In the genomic region with DNA sequence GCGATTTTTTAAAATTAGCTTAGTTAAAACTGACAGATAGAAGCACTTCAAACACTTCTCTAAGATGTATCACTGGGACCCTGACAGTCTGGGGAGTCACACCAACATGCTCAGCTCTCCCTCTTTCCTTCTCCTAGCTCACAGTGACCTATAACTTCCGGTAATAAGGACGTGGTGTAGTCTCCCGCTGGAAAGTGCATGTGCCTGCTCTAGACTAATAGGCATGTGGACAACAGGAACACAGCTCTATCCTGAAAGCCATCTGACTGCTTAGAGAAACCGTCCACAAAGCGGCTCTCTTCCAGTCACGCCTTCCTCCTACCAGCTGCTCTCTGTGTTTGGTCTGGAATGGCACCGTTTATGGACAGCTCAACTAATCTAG, we compare ENCODE assay signal across 8 mouse cellular contexts. TPM values are rescaled to one million over a fixed set of nuclear protein-coding genes. Genes with fewer than 3 reads are reported as not detected.
DNase-seq lines count a peak whose midpoint lies in the region; ATAC-seq lines count a peak whose summit lies in the region.

No protein-coding gene starts in this region.

- H3K9ac ChIP-seq in lung, embryonic 15.5 days: no peak overlapping the region
- H3K9ac ChIP-seq in embryonic facial prominence, embryonic 11.5 days (replicated peaks; ENCODE audit: low read length): no peak overlapping the region
- H3K9ac ChIP-seq in heart, embryonic 11.5 days (ENCODE audit: low read depth, low read length): no peak overlapping the region
- H3K9ac ChIP-seq in midbrain, embryonic 16.5 days (ENCODE audit: low read depth, low read length): no peak overlapping the region

- ATAC-seq in lung, embryonic 15.5 days (ENCODE audit: borderline replicate concordance, extremely low read depth, low FRiP score, low TSS enrichment): 0 out of 2 replicates have a peak, but pooled peaks have one; percentile 11
- ATAC-seq in embryonic facial prominence, embryonic 11.5 days (replicated peaks; ENCODE audit: insufficient number of reproducible peaks, low FRiP score, low TSS enrichment, low read depth): peak; percentile 26; the same call in 1 of the 2 replicates
- no peak for ATAC-seq in heart, embryonic 11.5 days (replicated peaks; ENCODE audit: insufficient number of reproducible peaks, low FRiP score, low TSS enrichment)
- 0 out of 2 replicates have a peak, but pooled peaks have one; percentile 14 for ATAC-seq in midbrain, embryonic 16.5 days

- WGBS in lung, embryonic 15.5 days: 12% methylated on average over 8 of the region's 8 CpGs
- WGBS in embryonic facial prominence, embryonic 11.5 days: 37% methylated on average over 8 of the region's 8 CpGs
- 52% methylated on average over 8 of the region's 8 CpGs for WGBS in heart, embryonic 11.5 days (ENCODE audit: insufficient replicate concordance)
- 57% methylated on average over 8 of the region's 8 CpGs for WGBS in midbrain, embryonic 16.5 days

- no peaks in the 10 kb centered on the region for H3K9me3 ChIP-seq in lung, embryonic 15.5 days
- no peaks in the 10 kb centered on the region for H3K9me3 ChIP-seq in embryonic facial prominence, embryonic 11.5 days (replicated peaks; ENCODE audit: control insufficient read depth, low read length)
- H3K9me3 ChIP-seq in heart, embryonic 11.5 days (replicated peaks; ENCODE audit: control insufficient read depth, low read length): no peaks in the 10 kb centered on the region
- H3K9me3 ChIP-seq in midbrain, embryonic 16.5 days (replicated peaks; ENCODE audit: control insufficient read depth, low read length, poor library complexity, severe bottlenecking): no peaks in the 10 kb centered on the region

- H3K27me3 ChIP-seq in lung, embryonic 15.5 days: no peaks in the 10 kb centered on the region
- no peaks in the 10 kb centered on the region for H3K27me3 ChIP-seq in embryonic facial prominence, embryonic 11.5 days (ENCODE audit: control insufficient read depth, insufficient read depth, low read length)
- H3K27me3 ChIP-seq in heart, embryonic 11.5 days (ENCODE audit: control insufficient read depth, insufficient read depth, low read length): no peaks in the 10 kb centered on the region
- H3K27me3 ChIP-seq in midbrain, embryonic 16.5 days (ENCODE audit: control insufficient read depth, insufficient read depth, low read depth, low read length): no peaks in the 10 kb centered on the region

- peak overlapping the region; percentile 34 for H3K4me2 ChIP-seq in lung, embryonic 15.5 days
- H3K4me2 ChIP-seq in embryonic facial prominence, embryonic 11.5 days (ENCODE audit: low read depth, low read length): no peak overlapping the region; the same call in 1 of the 2 replicates
- H3K4me2 ChIP-seq in heart, embryonic 11.5 days: peak overlapping the region; percentile 51
- no peak overlapping the region for H3K4me2 ChIP-seq in midbrain, embryonic 16.5 days (ENCODE audit: low read length)

- H3K27ac ChIP-seq in lung, embryonic 15.5 days: peak overlapping the region; percentile 82
- H3K27ac ChIP-seq in embryonic facial prominence, embryonic 11.5 days (replicated peaks; ENCODE audit: low read depth, low read length): peak overlapping the region; percentile 44
- peak overlapping the region; percentile 46 for H3K27ac ChIP-seq in heart, embryonic 11.5 days (ENCODE audit: low read depth, low read length)
- no peak overlapping the region for H3K27ac ChIP-seq in midbrain, embryonic 16.5 days (ENCODE audit: low read length)

- H3K4me3 ChIP-seq in lung, embryonic 15.5 days: no peak overlapping the region
- H3K4me3 ChIP-seq in embryonic facial prominence, embryonic 11.5 days (ENCODE audit: low read depth, low read length): no peak overlapping the region
- H3K4me3 ChIP-seq in heart, embryonic 11.5 days (ENCODE audit: low read depth, low read length): no peak overlapping the region
- no peak overlapping the region for H3K4me3 ChIP-seq in midbrain, embryonic 16.5 days (ENCODE audit: low read depth, low read length)

- peaks cover 47% of the 10 kb centered on the region for H3K4me1 ChIP-seq in lung, embryonic 15.5 days
- peaks cover 3% of the 10 kb centered on the region; the same call in 1 of the 2 replicates for H3K4me1 ChIP-seq in embryonic facial prominence, embryonic 11.5 days (ENCODE audit: control insufficient read depth, insufficient read depth, low read length)
- peaks cover 34% of the 10 kb centered on the region for H3K4me1 ChIP-seq in heart, embryonic 11.5 days (ENCODE audit: control insufficient read depth, insufficient read depth, low read length)
- H3K4me1 ChIP-seq in midbrain, embryonic 16.5 days (ENCODE audit: control insufficient read depth, insufficient read depth, low read length): peaks cover 11% of the 10 kb centered on the region

- no peak for DNase-seq in lung, adult 18-20 months
- DNase-seq in embryonic facial prominence, embryonic 11.5 days (ENCODE audit: low spot score): peak; percentile 76
- DNase-seq in cerebellum, postnatal 14 days: no peak
- no peak for DNase-seq in adrenal gland, adult 8-10 months
- no peak for DNase-seq in adrenal gland, adult 18-20 months (ENCODE audit: low spot score in 2 of 2)

- H3K36me3 ChIP-seq in lung, embryonic 15.5 days: peaks cover 5% of the 10 kb centered on the region; the same call in 1 of the 2 replicates
- H3K36me3 ChIP-seq in embryonic facial prominence, embryonic 11.5 days (replicated peaks; ENCODE audit: control insufficient read depth, insufficient read depth, low read depth, low read length): no peaks in the 10 kb centered on the region; the same call in 1 of the 2 replicates
- no peaks in the 10 kb centered on the region for H3K36me3 ChIP-seq in heart, embryonic 11.5 days (ENCODE audit: control insufficient read depth, insufficient read depth, low read length)
- no peaks in the 10 kb centered on the region for H3K36me3 ChIP-seq in midbrain, embryonic 16.5 days (ENCODE audit: control insufficient read depth, insufficient read depth, low read length)

RNA-seq across cellular contexts. Expression of a gene that starts 16.6 kb away (rescaled TPM):
- polyA plus RNA-seq in lung, embryonic 15.5 days (2015; fragmentation: Nextera tagmentation; extraction: Ambion mirVana): 18.1 and 18.4 TPM in 2 replicates
- polyA plus RNA-seq in embryonic facial prominence, embryonic 11.5 days (2014; fragmentation: Nextera tagmentation; extraction: Ambion mirVana): 7.1 and 8.2 TPM in 2 replicates
- polyA plus RNA-seq in heart, embryonic 11.5 days (2014; fragmentation: Nextera tagmentation; extraction: Ambion mirVana): 16.3 and 21.7 TPM in 2 replicates
- 4.0 and 4.8 TPM in 2 replicates for polyA plus RNA-seq in midbrain, embryonic 16.5 days (2015; fragmentation: Nextera tagmentation; extraction: Ambion mirVana)
- 10 to 100 TPM; 20.9 to 30.7 (median 26.3) TPM for total RNA-seq in adrenal gland, adult 8-10 months (2022)
- 10 to 100 TPM; 17.2 to 19.1 TPM for total RNA-seq in adrenal gland, adult 18-20 months (2021)

Comparison
In these comparisons a context has a peak if more than half of its experiments do, and no peak if none do; other contexts are left out.
1. H3K4me2 ChIP-seq: peak in lung, embryonic 15.5 days (single experiment) and heart, embryonic 11.5 days (single experiment); none in embryonic facial prominence, embryonic 11.5 days (single experiment) and midbrain, embryonic 16.5 days (single experiment).